Mouse (Mus musculus): ENCODE results near the gene Xk. TPM values are rescaled to one million over a fixed set of nuclear protein-coding genes. Genes with fewer than 3 reads are reported as not detected.
A peak's percentile ranks its signal among the peaks of the same experiment; 100 is the strongest.

The Xk gene
- total and polyA plus RNA-seq, 3 experiments = 0.08 to 0.68 (median 0.44) TPM

GRCm38 (mm10) chrX:9253990-9254389 is 18.6 kb upstream of the Xk start (continued):
- TF ChIP-seq POLR2A (IDR thresholded peaks at IDR 0.05; ENCODE audit: low read depth, low read length) (no peak), SMC3 (IDR thresholded peaks at IDR 0.05; ENCODE audit: low read depth, low read length) (no peak), RCOR1 (conservative IDR thresholded peaks at IDR 0.05; ENCODE audit: low read depth, low read length) (no peak), ELF1 (IDR thresholded peaks at IDR 0.05; ENCODE audit: low read depth, low read length) (no peak), USF2 (conservative IDR thresholded peaks at IDR 0.05; ENCODE audit: low read depth, low read length) (no peak), ZNF384 (IDR thresholded peaks at IDR 0.05; ENCODE audit: low read depth, low read length) (no peak; the same call in 1 of the 2 replicates), UBTF (IDR thresholded peaks at IDR 0.05; ENCODE audit: low read depth, low read length) (no peak), IRF4 (IDR thresholded peaks at IDR 0.05; ENCODE audit: low read depth, low read length) (peak; percentile 69), CTCF (conservative IDR thresholded peaks at IDR 0.05 in 1 of 2, IDR thresholded peaks at IDR 0.05 in 1 of 2; ENCODE audit: low read depth in 2 of 2, low read length in 2 of 2) (no peak), HCFC1 (IDR thresholded peaks at IDR 0.05; ENCODE audit: low read depth, low read length) (no peak), MYC (IDR thresholded peaks at IDR 0.05; ENCODE audit: low read depth, low read length) (no peak), GABPA (IDR thresholded peaks at IDR 0.05; ENCODE audit: insufficient replicate concordance, low read depth, low read length) (no peak)

- H3K4me1 ChIP-seq (ENCODE audit: control insufficient read depth in 1 of 2, insufficient read depth in 2 of 2) = peaks cover 0 to 5% of the 10 kb centered on the region in 2 experiments; a peak in 1 of 4 replicates
- H3K4me3 ChIP-seq (replicated peaks in 1 of 3; ENCODE audit: low read depth in 2 of 3, low read length in 2 of 3, poor library complexity in 1 of 3) = no peak overlapping the region
- no peaks in the 10 kb centered on the region for H3K79me2 ChIP-seq (replicated peaks; ENCODE audit: control insufficient read depth, extremely low read depth, insufficient read depth, poor library complexity, severe bottlenecking)
- in situ Hi-C loops (cut with MboI; ENCODE audit: low pct_ligation_motif_present, low pct_unique_long_range_greater_than_20kb, low sequenced_read_pairs) (no loop called here), dilution Hi-C loops (cut with MboI; ENCODE audit: extremely low pct_ligation_motif_present, extremely low pct_unique_long_range_greater_than_20kb, low sequenced_read_pairs) (no loop called here)
- H3K36me3 ChIP-seq (replicated peaks in 1 of 2; ENCODE audit: control insufficient read depth in 1 of 2, insufficient read depth in 1 of 2, low read length in 1 of 2) = no peaks in the 10 kb centered on the region
- H3K9ac ChIP-seq (ENCODE audit: insufficient read depth, low read depth) = no peak overlapping the region
- H3K27me3 ChIP-seq (replicated peaks) = no peaks in the 10 kb centered on the region
- no peak overlapping the region for H3K4me2 ChIP-seq (ENCODE audit: insufficient read depth, low read depth, poor library complexity, severe bottlenecking)
- no peaks in the 10 kb centered on the region for H3K9me3 ChIP-seq (replicated peaks; ENCODE audit: low read length)
- no peak for DNase-seq (ENCODE audit: extremely low read depth)
- TF ChIP-seq NRF1 (IDR thresholded peaks at IDR 0.05; ENCODE audit: low read depth, low read length) (no peak), HCFC1 (IDR thresholded peaks at IDR 0.05; ENCODE audit: low read depth, low read length) (no peak), ZMIZ1 (IDR thresholded peaks at IDR 0.05; ENCODE audit: low read depth, low read length) (no peak), ZKSCAN1 (IDR thresholded peaks at IDR 0.05; ENCODE audit: borderline replicate concordance, low read depth, low read length) (no peak), RCOR1 (conservative IDR thresholded peaks at IDR 0.05; ENCODE audit: low read depth, low read length) (no peak), UBTF (IDR thresholded peaks at IDR 0.05; ENCODE audit: low read depth, low read length) (no peak), MYC (IDR thresholded peaks at IDR 0.05; ENCODE audit: low read depth, low read length) (no peak), SIN3A (IDR thresholded peaks at IDR 0.05; ENCODE audit: low read length) (no peak)
- H3K27ac ChIP-seq (ENCODE audit: insufficient read depth, low read depth) = no peak overlapping the region
Measured at GRCm38 (mm10) chrX:9254901-9255300, 17.7 kb upstream of the Xk start.

DNA sequence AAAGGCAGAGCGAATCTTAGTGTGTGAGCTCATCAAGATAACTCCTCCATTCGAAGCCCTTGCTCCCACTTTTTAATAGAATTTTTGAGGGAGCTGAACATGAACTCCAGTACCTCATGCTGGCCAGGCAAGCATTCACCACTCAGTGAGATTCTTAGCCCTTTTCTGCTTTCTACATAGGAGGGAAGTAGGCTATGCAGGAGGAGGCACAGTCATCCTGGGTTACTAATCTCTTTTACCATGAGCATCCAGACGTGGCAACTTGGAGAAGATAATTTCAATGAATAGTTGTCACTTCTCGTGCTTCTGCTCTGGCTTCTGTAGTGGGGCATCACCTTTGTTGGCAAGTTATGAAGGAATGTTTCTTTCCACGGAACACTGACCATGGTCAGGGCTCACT is 15.8 kb upstream of the Xk start, which contains the start of gene Gm14862:
Gene Gm14862 (minus strand): TSS at position 134 of the 400 bp plus-strand sequence.
- H3K27me3 ChIP-seq (replicated peaks) = no peaks in the 10 kb centered on the region
- H3K9me3 ChIP-seq (replicated peaks; ENCODE audit: low read length) = no peaks in the 10 kb centered on the region
- TF ChIP-seq SMC3 (IDR thresholded peaks at IDR 0.05; ENCODE audit: low read depth, low read length) = no peak
- no peak for TF ChIP-seq RAD21 (IDR thresholded peaks at IDR 0.05; ENCODE audit: low read depth, low read length)
- no peak for TF ChIP-seq MAX (IDR thresholded peaks at IDR 0.05; ENCODE audit: low read length)
- TF ChIP-seq MYC (IDR thresholded peaks at IDR 0.05; ENCODE audit: low read depth, low read length) = no peak
- TF ChIP-seq POLR2AphosphoS2 (IDR thresholded peaks at IDR 0.05; ENCODE audit: low read depth, low read length) = no peak
- TF ChIP-seq KAT2A (IDR thresholded peaks at IDR 0.05; ENCODE audit: insufficient replicate concordance, low read length) = no peak
- no peak for TF ChIP-seq ZC3H11A (IDR thresholded peaks at IDR 0.05; ENCODE audit: low read depth, low read length)
- TF ChIP-seq MAFK (IDR thresholded peaks at IDR 0.05; ENCODE audit: insufficient replicate concordance, low read length) = no peak
- no peak for TF ChIP-seq E2F4 (IDR thresholded peaks at IDR 0.05; ENCODE audit: insufficient replicate concordance, low read depth, low read length)
- TF ChIP-seq CHD1 (IDR thresholded peaks at IDR 0.05; ENCODE audit: low read depth, low read length) = no peak
- no peak for TF ChIP-seq SIN3A (IDR thresholded peaks at IDR 0.05; ENCODE audit: low read length)
- no peak for TF ChIP-seq POLR2A (IDR thresholded peaks at IDR 0.05; ENCODE audit: low read depth, low read length)
- no peak for TF ChIP-seq MEF2A (IDR thresholded peaks at IDR 0.05; ENCODE audit: borderline replicate concordance, low read depth, low read length)
- H3K4me1 ChIP-seq (ENCODE audit: control insufficient read depth in 1 of 2, insufficient read depth in 2 of 2) = peaks cover 0 to 5% of the 10 kb centered on the region in 2 experiments; a peak in 1 of 4 replicates
- no peak for DNase-seq (ENCODE audit: extremely low read depth)
- H3K9ac ChIP-seq (ENCODE audit: insufficient read depth, low read depth) = no peak within 1 kb of the TSS
- no peak within 1 kb of the TSS for H3K4me3 ChIP-seq (replicated peaks in 1 of 3; ENCODE audit: low read depth in 2 of 3, low read length in 2 of 3, poor library complexity in 1 of 3)
- no peak within 1 kb of the TSS for H3K4me2 ChIP-seq (ENCODE audit: insufficient read depth, low read depth, poor library complexity, severe bottlenecking)
- no peaks in the 10 kb centered on the region for H3K79me2 ChIP-seq (replicated peaks; ENCODE audit: control insufficient read depth, extremely low read depth, insufficient read depth, poor library complexity, severe bottlenecking)
- no peak within 1 kb of the TSS for H3K27ac ChIP-seq (ENCODE audit: insufficient read depth, low read depth)
- H3K36me3 ChIP-seq (replicated peaks in 1 of 2; ENCODE audit: control insufficient read depth in 1 of 2, insufficient read depth in 1 of 2, low read length in 1 of 2) = no peaks in the 10 kb centered on the region
- dilution Hi-C loops (cut with MboI; ENCODE audit: extremely low pct_ligation_motif_present, extremely low pct_unique_long_range_greater_than_20kb, low sequenced_read_pairs) = no loop called here
- in situ Hi-C loops (cut with MboI; ENCODE audit: low pct_ligation_motif_present, low pct_unique_long_range_greater_than_20kb, low sequenced_read_pairs) = no loop called here

All from CH12.LX (cell line).